In the genomic region with DNA sequence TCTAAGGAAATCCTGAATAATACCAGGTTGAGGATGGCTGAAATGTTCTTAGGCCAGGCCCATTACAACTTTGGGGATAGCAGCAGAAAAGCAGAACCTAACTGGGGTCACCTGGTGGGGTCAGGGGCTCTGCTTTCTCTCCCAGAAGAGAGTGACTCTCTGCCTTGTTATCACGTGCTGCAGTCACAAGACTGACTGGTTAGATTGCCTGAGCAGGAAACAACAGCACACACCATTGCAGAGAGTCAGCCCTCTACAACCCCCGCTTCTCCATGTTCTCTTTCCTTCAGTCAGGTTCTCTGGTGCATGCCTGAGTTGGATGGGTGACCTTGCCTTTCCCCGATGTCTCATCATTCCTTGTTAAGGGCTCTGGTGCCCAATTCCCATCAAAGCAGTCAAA, we compare ENCODE assay signal across 18 mouse cellular contexts.
"Had no signal": no experiment of that assay in that cellular context is flagged by ENCODE, and none has a peak within 500 bp of the region (broad histone marks: within the 10 kb centered on the region; RNA-seq: fewer than 3 reads in every experiment).

No protein-coding gene starts in this region.

- H3K9ac ChIP-seq: lung, embryonic 14.5 days; midbrain, embryonic 12.5 days; neural tube, embryonic 13.5 days; neural tube, embryonic 15.5 days had no signal

- DNase-seq: lung, adult 18-20 months; lung, embryonic 14.5 days; lung, postnatal 10 days; lung, postnatal 4 days; midbrain, embryonic 14.5 days; retina, postnatal 1 day; right cerebral cortex, adult 18-20 months; right cerebral cortex, postnatal 25 days; right cerebral cortex, postnatal 4 days; spleen, adult 18-20 months; thymus, adult 18-20 months; thymus, postnatal 25 days; thymus, postnatal 4 days had no signal

- H3K36me3 ChIP-seq: midbrain, embryonic 10.5 days; midbrain, embryonic 12.5 days; neural tube, embryonic 13.5 days; neural tube, embryonic 15.5 days had no signal

- H3K4me2 ChIP-seq: lung, embryonic 14.5 days; midbrain, embryonic 12.5 days; neural tube, embryonic 13.5 days; neural tube, embryonic 15.5 days had no signal

- H3K4me3 ChIP-seq: midbrain, embryonic 10.5 days; midbrain, embryonic 12.5 days; myocyte; neural tube, embryonic 13.5 days; neural tube, embryonic 15.5 days had no signal

- H3K9me3 ChIP-seq: midbrain, embryonic 10.5 days; midbrain, embryonic 12.5 days; neural tube, embryonic 13.5 days; neural tube, embryonic 15.5 days had no signal

- H3K27ac ChIP-seq: midbrain, embryonic 10.5 days; midbrain, embryonic 12.5 days had no signal
